Mouse (Mus musculus): ENCODE data around the gene Hist2h2bb. TPM values are rescaled to one million over a fixed set of nuclear protein-coding genes. Genes with fewer than 3 reads are reported as not detected.

Hist2h2bb gene
- total RNA-seq, 2 experiments from 2014 or later: 15.3 to 27.5 TPM

DNA sequence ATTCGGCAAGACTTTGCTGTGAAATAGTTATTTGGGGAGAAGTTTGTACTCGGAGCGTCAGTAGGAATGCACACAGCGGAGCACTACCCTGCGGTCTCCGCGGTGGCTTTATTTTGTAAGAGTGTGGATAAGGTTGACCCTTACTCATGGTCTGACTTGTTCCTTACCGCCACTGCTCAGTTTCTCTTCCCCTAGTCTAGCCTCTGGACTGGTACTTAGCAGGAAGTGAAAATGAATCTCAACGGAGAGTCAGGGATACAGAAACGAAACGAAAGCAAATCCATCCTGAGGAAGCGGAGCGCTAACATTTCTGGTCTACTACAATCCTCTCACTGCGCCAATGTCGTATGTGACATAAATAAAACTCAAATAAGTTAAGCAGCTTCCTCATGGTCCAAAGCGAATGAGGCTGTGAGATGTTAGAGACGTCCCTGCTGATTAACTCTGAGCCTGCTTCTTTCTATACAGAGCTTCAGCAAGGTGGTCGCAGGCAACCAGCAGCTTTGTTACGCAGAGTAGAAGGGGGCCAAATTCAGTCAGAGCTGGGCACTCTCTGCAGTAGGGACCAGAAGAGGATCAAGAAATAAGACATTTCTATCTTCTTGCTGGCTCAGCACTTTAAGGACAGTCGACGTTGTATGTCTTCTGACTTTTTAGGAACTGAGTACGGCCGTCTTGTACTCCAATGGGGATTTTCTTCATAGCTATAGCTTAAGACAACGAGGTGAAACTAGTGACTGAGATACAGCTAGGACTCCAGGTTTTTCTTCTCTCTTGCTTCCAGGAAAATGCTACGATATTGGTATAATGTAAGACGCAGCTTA, 31.4 kb downstream of the Hist2h2bb start:
- no peak for DNase-seq (ENCODE audit: low spot score)

DNA sequence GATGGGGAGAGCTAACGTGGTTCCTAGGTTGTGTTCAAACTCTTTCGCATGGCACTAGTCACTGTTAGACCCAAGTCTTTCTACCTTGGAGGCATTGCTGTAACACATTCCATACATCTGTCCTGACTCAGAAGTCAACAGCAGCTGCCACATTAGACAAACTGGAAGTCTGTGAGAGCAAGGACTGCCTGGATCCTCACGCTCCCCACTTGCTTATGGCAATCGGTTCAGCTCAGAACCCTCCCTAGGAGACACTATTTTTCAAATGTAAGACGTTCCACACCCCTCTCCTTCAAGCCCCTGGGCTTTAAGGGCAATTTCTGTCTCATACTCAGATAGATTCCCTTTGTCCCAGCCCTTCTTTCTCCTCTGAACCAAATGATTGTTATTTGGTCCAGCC, 32.5 kb downstream of the Hist2h2bb start:
- DNase-seq (ENCODE audit: low spot score): no peak

DNA sequence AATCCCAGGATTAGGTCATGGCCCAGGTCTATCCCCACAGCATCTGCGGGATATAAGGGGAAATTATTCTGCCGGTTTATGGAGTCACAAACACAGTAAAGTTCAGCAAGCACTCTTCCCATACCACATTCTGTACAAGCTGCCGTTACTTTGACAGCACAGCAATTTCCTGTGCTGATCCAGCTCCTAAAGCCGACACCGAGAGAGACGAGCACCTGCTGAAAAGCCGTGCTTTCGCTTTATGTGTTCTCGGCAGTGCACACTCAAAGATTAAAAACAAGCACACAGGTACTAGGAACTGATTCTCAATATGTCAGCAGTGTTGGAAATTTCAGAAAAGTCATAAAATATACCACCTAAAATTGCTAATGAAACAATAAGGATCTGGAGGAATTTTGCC, 37.0 kb downstream of the Hist2h2bb start:
- no peak for DNase-seq (ENCODE audit: low spot score)

DNA sequence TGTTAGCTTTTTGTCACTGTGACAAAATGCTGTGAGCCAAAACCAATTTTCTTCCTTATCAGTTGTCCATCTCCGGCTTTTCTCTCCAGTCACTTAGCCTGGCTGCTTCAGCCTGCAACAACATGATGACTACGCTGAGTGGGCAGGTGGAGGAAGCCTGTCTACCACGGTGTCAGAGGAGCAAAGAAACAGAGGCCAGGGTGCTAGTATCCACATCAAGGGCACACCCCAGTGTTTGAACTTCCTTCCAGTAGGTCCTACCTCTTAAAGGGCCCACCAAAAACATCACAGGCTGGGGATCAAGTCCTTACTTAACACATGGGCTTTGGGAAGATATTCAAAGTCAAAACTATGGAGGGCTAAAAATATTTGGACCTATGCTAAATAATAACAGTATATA, 39.9 kb downstream of the Hist2h2bb start:
- no peak for DNase-seq (ENCODE audit: low spot score)

DNA sequence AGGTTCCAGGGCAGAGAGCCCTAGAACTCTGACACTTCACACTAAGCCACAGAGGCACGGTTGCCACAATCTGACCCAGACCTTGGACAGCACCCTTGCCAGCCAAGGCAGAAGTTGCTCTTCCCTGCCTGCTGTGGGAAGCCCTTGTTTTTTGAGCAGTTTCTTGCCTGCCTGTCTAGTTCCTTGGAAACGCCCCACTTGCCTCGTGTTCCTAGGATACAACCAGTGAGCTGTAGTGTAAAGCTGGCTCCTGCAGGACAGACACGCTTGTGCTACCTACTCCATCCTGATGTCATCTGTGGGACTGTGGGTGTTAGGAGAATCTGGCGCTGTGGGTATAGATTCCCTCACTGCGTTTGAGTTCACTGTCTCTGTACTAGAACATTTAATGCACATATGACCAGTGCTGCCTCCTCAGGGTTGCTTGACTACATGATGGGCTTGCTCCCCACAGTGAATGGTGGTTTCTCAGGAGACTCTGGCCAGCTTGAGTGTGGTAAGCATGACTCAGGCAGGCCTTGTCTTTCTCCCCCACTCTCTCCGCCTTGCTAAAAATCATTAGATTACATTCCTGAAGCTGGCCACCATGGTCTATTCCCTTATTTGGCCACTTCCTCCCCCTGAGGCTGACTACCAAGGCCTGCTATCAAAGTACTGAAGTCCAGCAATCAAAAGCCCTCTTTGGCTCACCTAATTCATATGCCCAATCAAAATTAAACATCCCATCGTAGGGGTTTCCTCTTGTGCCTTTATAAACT, 43.0 kb downstream of the Hist2h2bb start:
- DNase-seq (ENCODE audit: low spot score): no peak

Small RNAs within 50 kb of the gene (microRNA-seq; reads per million reads assigned to microRNA genes)
- gene Gm44492: not detected
- gene Gm47311: not detected
- gene Gm47313: not detected

Other genes with a start within 250 kb of the Hist2h2bb start
- gene Vps45, start 211.3 kb upstream of the Hist2h2bb start, total RNA-seq (2021): 10 to 100 TPM; 19.6 to 19.8 TPM
- 10 to 100 TPM; 57.4 to 58.2 TPM for gene Otud7b, start 165.2 kb upstream of the Hist2h2bb start, total RNA-seq (2021)
- 1 to 10 TPM; 2.0 to 3.1 TPM for gene Mtmr11, start 107.7 kb upstream of the Hist2h2bb start, total RNA-seq (2021)
- gene Sf3b4, start 97.4 kb upstream of the Hist2h2bb start, total RNA-seq (2021): 10 to 100 TPM; 12.1 to 14.4 TPM
- gene Sv2a, start 88.6 kb upstream of the Hist2h2bb start, total RNA-seq (2021): under 1 TPM; 0.17 to 0.21 TPM
- 10 to 100 TPM; 27.8 to 31.6 TPM for gene Bola1, start 50.0 kb upstream of the Hist2h2bb start, total RNA-seq (2021)
- 1 to 10 TPM in 1 of 2 experiments, under 1 TPM in 1; 0.62 to 1.8 TPM for gene Hist2h2ab, start 49.9 kb upstream of the Hist2h2bb start, total RNA-seq (2021)
- 10 to 100 TPM in 1 of 2 experiments, 1 to 10 TPM in 1; 6.7 to 12.5 TPM for gene Hist2h2ac, start 48.9 kb upstream of the Hist2h2bb start, total RNA-seq (2021)
- gene Hist2h2be, start 48.6 kb upstream of the Hist2h2bb start, total RNA-seq (2021): 1 to 10 TPM; 4.2 to 6.2 TPM
- 1 to 10 TPM; 4.7 to 4.9 TPM for gene Hist2h3c2, start 30.6 kb upstream of the Hist2h2bb start, total RNA-seq (2021)
- 100 to 1,000 TPM; 170 to 186 TPM for gene Hist2h2aa2, start 29.5 kb upstream of the Hist2h2bb start, total RNA-seq (2021)
- 1 to 10 TPM; 2.8 to 4.7 TPM for gene Hist2h2aa1, start 24.3 kb upstream of the Hist2h2bb start, total RNA-seq (2021)
- gene Hist2h3c1, start 23.1 kb upstream of the Hist2h2bb start, total RNA-seq (2021): not detected
- 1 to 10 TPM; 4.6 to 7.8 TPM for gene Hist2h4, start 6.4 kb upstream of the Hist2h2bb start, total RNA-seq (2021)
- gene Hist2h3b, start 1.1 kb upstream of the Hist2h2bb start, total RNA-seq (2021): 10 to 100 TPM; 14.0 to 16.9 TPM
- under 1 TPM in 1 of 2 experiments, not detected in 1; 0.14 TPM for gene Fcgr1, start 24.2 kb downstream of the Hist2h2bb start, total RNA-seq (2021)
- not detected for gene BC107364, start 182.6 kb downstream of the Hist2h2bb start, total RNA-seq (2021)